In the genomic region with DNA sequence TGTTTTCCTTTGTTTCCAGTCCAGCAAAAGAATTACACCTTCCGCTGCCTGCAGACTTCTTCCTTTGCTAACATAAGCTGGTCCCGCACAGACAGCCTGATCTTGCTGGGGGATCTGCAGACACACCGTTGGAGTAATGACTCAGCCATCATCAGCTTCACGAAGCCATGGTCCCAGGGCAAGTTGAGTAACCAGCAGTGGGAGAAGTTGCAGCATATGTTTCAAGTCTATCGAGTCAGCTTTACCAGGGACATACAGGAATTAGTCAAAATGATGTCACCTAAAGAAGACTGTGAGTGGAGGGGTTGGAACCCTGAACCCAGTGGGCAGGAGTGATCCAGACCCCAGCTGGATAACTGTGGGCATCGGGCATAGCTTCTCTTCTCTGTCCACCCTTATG, we compare ENCODE assay signal across 9 mouse cellular contexts. TPM values are rescaled to one million over a fixed set of nuclear protein-coding genes. Genes with fewer than 3 reads are reported as not detected.
DNase-seq lines count a peak whose midpoint lies in the region; ATAC-seq and TF ChIP-seq lines count a peak whose summit lies in the region.
"Not testable (repeated sequence)": the region's sequence is repeated elsewhere in the genome, so short reads cannot be mapped to it uniquely, and the experiment has no call there.
"Had no signal": no experiment of that assay in that cellular context is flagged by ENCODE, and none has a peak within 500 bp of the region (broad histone marks: within the 10 kb centered on the region; RNA-seq: fewer than 3 reads in every experiment).

No protein-coding gene starts in this region.

- H3K27me3 ChIP-seq in forebrain, embryonic 11.5 days (ENCODE audit: control insufficient read depth, insufficient read depth, low read length); heart, embryonic 13.5 days (replicated peaks); hindbrain, postnatal 0 days (ENCODE audit: insufficient read depth, low read length); limb, embryonic 14.5 days (ENCODE audit: control insufficient read depth, insufficient read depth, low read length); lung, embryonic 15.5 days; midbrain, embryonic 16.5 days (ENCODE audit: control insufficient read depth, insufficient read depth, low read depth, low read length); stomach, embryonic 16.5 days (ENCODE audit: control insufficient read depth, insufficient read depth, low read length): not testable (repeated sequence)

- H3K4me3 ChIP-seq in forebrain, embryonic 11.5 days (ENCODE audit: low read depth, low read length), result peak overlapping the region; percentile 24
- H3K4me3 ChIP-seq in heart, embryonic 13.5 days, result peak overlapping the region; percentile 49
- peak overlapping the region; percentile 31 for H3K4me3 ChIP-seq in hindbrain, postnatal 0 days (ENCODE audit: low read length)
- H3K4me3 ChIP-seq in limb, embryonic 14.5 days (replicated peaks; ENCODE audit: low read length), result peak overlapping the region; percentile 27
- H3K4me3 ChIP-seq in lung, embryonic 15.5 days, result peak overlapping the region; percentile 33
- peak overlapping the region; percentile 28; the same call in 1 of the 2 replicates for H3K4me3 ChIP-seq in midbrain, embryonic 16.5 days (ENCODE audit: low read depth, low read length)
- H3K4me3 ChIP-seq in stomach, embryonic 16.5 days (replicated peaks; ENCODE audit: low read length), result peak overlapping the region; percentile 38

- not testable (repeated sequence) for H3K36me3 ChIP-seq in forebrain, embryonic 11.5 days (ENCODE audit: control insufficient read depth, insufficient read depth, low read length); heart, embryonic 13.5 days; hindbrain, postnatal 0 days (ENCODE audit: insufficient read depth, low read length); limb, embryonic 14.5 days (ENCODE audit: control insufficient read depth, insufficient read depth, low read length); lung, embryonic 15.5 days; midbrain, embryonic 16.5 days (ENCODE audit: control insufficient read depth, insufficient read depth, low read length); stomach, embryonic 16.5 days (ENCODE audit: control insufficient read depth, insufficient read depth, low read length)

- 34% methylated on average over 5 of the region's 6 CpGs for WGBS in forebrain, embryonic 11.5 days
- 48% methylated on average over 6 of the region's 6 CpGs for WGBS in heart, embryonic 13.5 days
- whole genome bisulfite sequencing in hindbrain, postnatal 0 days, result 27% methylated on average over 5 of the region's 6 CpGs
- 53% methylated on average over 5 of the region's 6 CpGs for WGBS in limb, embryonic 14.5 days
- WGBS in lung, embryonic 15.5 days, result 40% methylated on average over 6 of the region's 6 CpGs
- whole genome bisulfite sequencing in midbrain, embryonic 16.5 days, result 29% methylated on average over 5 of the region's 6 CpGs
- 41% methylated on average over 6 of the region's 6 CpGs for WGBS in stomach, embryonic 16.5 days

- TF ChIP-seq CTCF in hindbrain, postnatal 0 days (IDR thresholded peaks at IDR 0.05; ENCODE audit: low read depth), result not testable (repeated sequence)

- TF ChIP-seq POLR2A in limb, embryonic 14.5 days (IDR thresholded peaks at IDR 0.05; ENCODE audit: borderline replicate concordance, extremely low read depth, insufficient read depth, insufficient read length), result not testable (repeated sequence)

- peak overlapping the region; percentile 55 for H3K4me2 ChIP-seq in forebrain, embryonic 11.5 days (ENCODE audit: low read depth, low read length, severe bottlenecking)
- H3K4me2 ChIP-seq in heart, embryonic 13.5 days, result peak overlapping the region; percentile 66
- H3K4me2 ChIP-seq in hindbrain, postnatal 0 days (ENCODE audit: low read depth, low read length), result peak overlapping the region; percentile 60
- peak overlapping the region; percentile 44 for H3K4me2 ChIP-seq in limb, embryonic 14.5 days (replicated peaks; ENCODE audit: low read depth, low read length, severe bottlenecking)
- H3K4me2 ChIP-seq in lung, embryonic 15.5 days, result peak overlapping the region; percentile 55
- peak overlapping the region; percentile 54 for H3K4me2 ChIP-seq in midbrain, embryonic 16.5 days (ENCODE audit: low read length)
- peak overlapping the region; percentile 56 for H3K4me2 ChIP-seq in stomach, embryonic 16.5 days (ENCODE audit: low read depth, low read length)

- peak overlapping the region; percentile 55 for H3K9ac ChIP-seq in forebrain, embryonic 11.5 days (ENCODE audit: low read length)
- H3K9ac ChIP-seq in heart, embryonic 13.5 days, result peak overlapping the region; percentile 80
- H3K9ac ChIP-seq in hindbrain, postnatal 0 days (replicated peaks; ENCODE audit: low read length); limb, embryonic 14.5 days (ENCODE audit: low read depth, low read length, severe bottlenecking); midbrain, embryonic 16.5 days (ENCODE audit: low read depth, low read length): not testable (repeated sequence)
- H3K9ac ChIP-seq in lung, embryonic 15.5 days, result peak overlapping the region; percentile 23
- peak overlapping the region; percentile 64; the same call in 1 of the 2 replicates for H3K9ac ChIP-seq in stomach, embryonic 16.5 days (ENCODE audit: low read length)

- H3K9me3 ChIP-seq in forebrain, embryonic 11.5 days (ENCODE audit: control insufficient read depth, low read length); heart, embryonic 13.5 days; hindbrain, postnatal 0 days (ENCODE audit: low read length); limb, embryonic 14.5 days (ENCODE audit: control insufficient read depth, low read length); lung, embryonic 15.5 days; midbrain, embryonic 16.5 days (replicated peaks; ENCODE audit: control insufficient read depth, low read length, poor library complexity, severe bottlenecking); stomach, embryonic 16.5 days (replicated peaks; ENCODE audit: control insufficient read depth, low read length): not testable (repeated sequence)

- H3K4me1 ChIP-seq in forebrain, embryonic 11.5 days (replicated peaks; ENCODE audit: control insufficient read depth, insufficient read depth, low read length); heart, embryonic 13.5 days; hindbrain, postnatal 0 days (ENCODE audit: insufficient read depth, low read length); limb, embryonic 14.5 days (ENCODE audit: control insufficient read depth, insufficient read depth, low read length); lung, embryonic 15.5 days; midbrain, embryonic 16.5 days (ENCODE audit: control insufficient read depth, insufficient read depth, low read length); stomach, embryonic 16.5 days (ENCODE audit: control insufficient read depth, insufficient read depth, low read length): not testable (repeated sequence)

- not testable (repeated sequence) for ATAC-seq in forebrain, embryonic 11.5 days (replicated peaks; ENCODE audit: low FRiP score); heart, embryonic 13.5 days (ENCODE audit: extremely low read depth, insufficient number of reproducible peaks, low FRiP score, low TSS enrichment); hindbrain, postnatal 0 days; limb, embryonic 14.5 days (ENCODE audit: low FRiP score, low read depth); lung, embryonic 15.5 days (ENCODE audit: borderline replicate concordance, extremely low read depth, low FRiP score, low TSS enrichment); midbrain, embryonic 16.5 days; stomach, embryonic 16.5 days (ENCODE audit: insufficient read depth, low FRiP score)

- not testable (repeated sequence) for H3K27ac ChIP-seq in forebrain, embryonic 11.5 days (ENCODE audit: low read depth, low read length); heart, embryonic 13.5 days (replicated peaks); hindbrain, postnatal 0 days; limb, embryonic 14.5 days (replicated peaks; ENCODE audit: low read depth, low read length); lung, embryonic 15.5 days; midbrain, embryonic 16.5 days (ENCODE audit: low read length); stomach, embryonic 16.5 days (ENCODE audit: low read length)

- peak; percentile 27 for DNase-seq in brain, adult 2 months (ENCODE audit: low read depth, low spot score)
- DNase-seq in forebrain, embryonic 11.5 days (ENCODE audit: low spot score); hindbrain, postnatal 0 days (ENCODE audit: low spot score); limb, embryonic 14.5 days (ENCODE audit: low spot score): not testable (repeated sequence)

RNA-seq across cellular contexts. Expression of gene Cd1d1, which starts 12.3 kb away (rescaled TPM):
- 31.5 and 33.1 TPM in 2 replicates for polyA plus RNA-seq in forebrain, embryonic 11.5 days (2014; fragmentation: Nextera tagmentation; extraction: Ambion mirVana)
- polyA plus RNA-seq in heart, embryonic 13.5 days (2015; fragmentation: Nextera tagmentation; extraction: Ambion mirVana), result 53.0 and 56.4 TPM in 2 replicates
- 12.4 and 20.5 TPM in 2 replicates for total RNA-seq in hindbrain, postnatal 0 days (2014; rRNA removed)
- 31.5 and 40.8 TPM in 2 replicates for polyA plus RNA-seq in hindbrain, postnatal 0 days (2015; fragmentation: Nextera tagmentation; extraction: Ambion mirVana)
- polyA plus RNA-seq in limb, embryonic 14.5 days (2012; rRNA removed), result 34.0 and 39.6 TPM in 2 replicates
- 17.2 and 28.0 TPM in 2 replicates for polyA plus RNA-seq in limb, embryonic 14.5 days (2014; fragmentation: Nextera tagmentation; extraction: Ambion mirVana)
- 38.4 and 40.8 TPM in 2 replicates for polyA plus RNA-seq in lung, embryonic 15.5 days (2015; fragmentation: Nextera tagmentation; extraction: Ambion mirVana)
- 40.1 and 49.9 TPM in 2 replicates for polyA plus RNA-seq in midbrain, embryonic 16.5 days (2015; fragmentation: Nextera tagmentation; extraction: Ambion mirVana)
- polyA plus RNA-seq in stomach, embryonic 16.5 days (2015; fragmentation: Nextera tagmentation; extraction: Ambion mirVana), result 30.2 and 33.5 TPM in 2 replicates
- polyA plus RNA-seq: erythroblast, embryonic 14.5 days had no signal
